Mouse (Mus musculus) C2C12 (cell line): ENCODE results near the gene Retnlg. TPM values are rescaled to one million over a fixed set of nuclear protein-coding genes. Genes with fewer than 3 reads are reported as not detected.

ENCODE experiments used
- H3K27me3 ChIP-seq: one replicate; pipeline ENCODE4 v1.6.1; 2011; ENCODE audit not compliant: control insufficient read depth, insufficient read depth, insufficient read length
- H3K36me3 ChIP-seq: one replicate; pipeline ENCODE4 v1.6.1; 2011; ENCODE audit not compliant: control insufficient read depth, insufficient read depth
- H3K4me3 ChIP-seq: one replicate; pipeline ENCODE4 v1.5.1; 2011; ENCODE audit warnings: mild to moderate bottlenecking, control low read depth; ENCODE audit not compliant: poor library complexity, insufficient read depth, severe bottlenecking
- H3K79me2 ChIP-seq: one replicate; pipeline ENCODE4 v1.6.1; 2011; ENCODE audit not compliant: control insufficient read depth, insufficient read depth
- H3K79me3 ChIP-seq: one replicate; pipeline ENCODE4 v1.6.1; 2011; ENCODE audit warnings: low read depth, control low read depth
- H3ac ChIP-seq: one replicate; pipeline ENCODE3; 2011; ENCODE audit warnings: low read depth; ENCODE audit not compliant: control insufficient read depth, insufficient read length
- CEBPB ChIP-seq: IDR thresholded peaks from one replicate; pipeline ENCODE4 v1.6.1; 2011; ENCODE audit warnings: low read depth, mild to moderate bottlenecking, control low read depth, moderate library complexity
- CTCF ChIP-seq: IDR thresholded peaks from one replicate; pipeline ENCODE4 v1.5.1; 2011; ENCODE audit not compliant: control insufficient read depth, insufficient read depth, insufficient read length
- FOSL1 ChIP-seq: IDR thresholded peaks from one replicate; pipeline ENCODE4 v1.8.0; 2011; ENCODE audit warnings: mild to moderate bottlenecking, low read length; ENCODE audit not compliant: poor library complexity, insufficient read depth, severe bottlenecking
- MAX ChIP-seq: IDR thresholded peaks from one replicate; pipeline ENCODE4 v1.6.1; 2011; ENCODE audit warnings: mild to moderate bottlenecking, control low read depth
- MYOD1 ChIP-seq: IDR thresholded peaks from one replicate; pipeline ENCODE4 v1.6.1; 2011; ENCODE audit warnings: low read depth; ENCODE audit not compliant: control insufficient read depth, insufficient read length
- MYOG ChIP-seq: IDR thresholded peaks from one replicate; pipeline ENCODE4 v1.6.1; 2011; ENCODE audit not compliant: control insufficient read depth, insufficient read length; ENCODE audit errors: extremely low read depth
- USF1 ChIP-seq: IDR thresholded peaks from one replicate; pipeline ENCODE4 v1.6.1; 2011; ENCODE audit warnings: low read depth, mild to moderate bottlenecking, control low read depth, moderate library complexity
- polyA plus RNA-seq: library from polyadenylated mRNA; unstranded; fragments of >200 nt; fragmentation: generic; extraction: Trizol; gene quantifications from one replicate; pipeline ENCODE4 v1.2.1, GENCODE M21; 2012; ENCODE audit warnings: missing spikeins

The Retnlg gene
- polyA plus RNA-seq, 1 experiment = not detected

GRCm38 (mm10) chr16:48871754-48872153, 667 bp upstream of the Retnlg start:
- TF ChIP-seq FOSL1 = no peak
- no peak for TF ChIP-seq CEBPB
- no peak for TF ChIP-seq MAX
- Histone ChIP-seq H3ac (no peak overlapping the region), H3K4me3 (no peak overlapping the region), H3K36me3 (no peaks in the 10 kb centered on the region), H3K27me3 (no peaks in the 10 kb centered on the region), H3K79me3 (no peaks in the 10 kb centered on the region), H3K79me2 (no peaks in the 10 kb centered on the region)

DNA sequence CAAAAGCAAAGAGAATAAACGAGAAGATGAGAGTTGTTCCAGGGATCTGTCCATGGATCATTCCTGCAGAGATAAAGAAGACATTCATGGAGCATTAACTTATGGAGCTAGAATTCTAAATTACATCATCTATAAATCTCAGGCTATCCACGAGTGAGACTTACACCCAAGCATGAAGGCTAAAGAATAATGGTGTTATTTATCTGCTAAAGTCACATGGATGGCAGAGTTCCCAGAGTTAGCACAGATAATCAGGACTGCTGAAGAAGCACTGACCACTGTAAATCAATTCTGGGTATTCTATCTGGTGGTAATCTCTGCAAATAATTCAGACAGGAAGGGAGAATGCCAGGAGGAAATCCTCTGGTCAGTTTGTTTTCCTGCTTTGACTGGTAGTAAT, 18.3 kb downstream of the Retnlg start:
- TF ChIP-seq CEBPB (no peak), CTCF (no peak), MYOD1 (no peak), FOSL1 (no peak), MYOG (no peak), USF1 (no peak), MAX (no peak)
- no peaks in the 10 kb centered on the region for H3K27me3 ChIP-seq
- H3K36me3 ChIP-seq = no peaks in the 10 kb centered on the region
- no peaks in the 10 kb centered on the region for H3K79me2 ChIP-seq
- no peaks in the 10 kb centered on the region for H3K79me3 ChIP-seq
- no peak overlapping the region for H3K4me3 ChIP-seq
- H3ac ChIP-seq = no peak overlapping the region

DNA sequence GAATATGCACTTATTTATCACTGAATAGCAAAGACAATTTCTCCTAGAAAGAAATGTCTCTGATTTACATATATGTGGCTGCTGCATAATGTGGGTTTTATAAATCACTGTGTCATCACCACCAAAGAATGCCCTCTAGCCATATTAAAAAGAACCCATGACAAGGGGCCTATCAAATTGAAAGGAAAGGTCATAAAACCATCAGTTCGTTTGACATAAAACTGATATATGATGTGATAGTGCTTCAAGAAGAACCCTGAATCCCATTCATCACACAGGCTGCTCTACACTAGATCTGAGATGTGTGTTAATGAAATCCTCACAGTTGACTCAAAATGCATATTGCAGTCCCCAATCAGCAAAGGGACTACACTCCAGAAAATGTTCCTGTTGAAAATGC, 27.4 kb downstream of the Retnlg start:
- Histone ChIP-seq H3K79me3 (no peaks in the 10 kb centered on the region), H3K79me2 (no peaks in the 10 kb centered on the region), H3K27me3 (no peaks in the 10 kb centered on the region), H3ac (no peak overlapping the region), H3K4me3 (no peak overlapping the region), H3K36me3 (no peaks in the 10 kb centered on the region)
- TF ChIP-seq MYOD1 (no peak), CTCF (no peak), MAX (no peak), FOSL1 (no peak), CEBPB (no peak), USF1 (no peak), MYOG (no peak)

DNA sequence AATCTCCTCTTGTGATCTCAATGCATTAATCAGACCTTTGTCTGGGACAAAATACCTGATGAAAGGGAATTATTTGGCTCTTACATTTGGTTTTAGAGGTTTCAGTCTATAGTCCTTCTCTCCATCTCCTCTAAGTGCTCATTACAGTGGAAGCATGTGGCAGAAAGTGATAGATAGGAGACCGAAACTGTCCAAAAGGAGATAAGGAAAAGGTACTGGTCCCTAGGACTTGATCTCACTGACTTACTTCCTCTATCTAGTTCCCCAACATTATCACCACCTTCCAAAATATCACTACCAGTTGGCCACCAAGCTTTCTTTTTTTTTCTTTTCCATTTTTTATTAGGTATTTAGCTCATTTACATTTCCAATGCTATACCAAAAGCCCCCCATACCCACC, 38.8 kb downstream of the Retnlg start:
- TF ChIP-seq CTCF = no peak
- TF ChIP-seq MYOG = no peak
- TF ChIP-seq MAX = no peak
- no peak for TF ChIP-seq CEBPB
- no peak for TF ChIP-seq FOSL1
- TF ChIP-seq MYOD1 = no peak
- TF ChIP-seq USF1 = no peak
- no peak overlapping the region for H3ac ChIP-seq

GRCm38 (mm10) chr16:48913206-48913605, 40.8 kb downstream of the Retnlg start:
- Histone ChIP-seq H3K36me3 (no peaks in the 10 kb centered on the region), H3K79me3 (no peaks in the 10 kb centered on the region), H3K79me2 (no peaks in the 10 kb centered on the region), H3ac (no peak overlapping the region), H3K4me3 (no peak overlapping the region), H3K27me3 (no peaks in the 10 kb centered on the region)
- TF ChIP-seq CTCF = no peak
- TF ChIP-seq MAX = no peak
- TF ChIP-seq MYOG = no peak
- TF ChIP-seq CEBPB = peak; percentile 57
- TF ChIP-seq FOSL1 = peak; percentile 12

More for the DNA sequence above, 38.8 kb downstream of the Retnlg start:
- Histone ChIP-seq H3K36me3 (no peaks in the 10 kb centered on the region), H3K79me2 (no peaks in the 10 kb centered on the region), H3K4me3 (no peak overlapping the region), H3K79me3 (no peaks in the 10 kb centered on the region), H3K27me3 (no peaks in the 10 kb centered on the region)

- H3K79me3 ChIP-seq = no peaks in the 10 kb centered on the region
- H3K27me3 ChIP-seq = no peaks in the 10 kb centered on the region
- peaks cover 35% of the 10 kb centered on the region for H3K36me3 ChIP-seq
- TF ChIP-seq MAX (no peak), MYOG (no peak), FOSL1 (no peak), MYOD1 (no peak), CTCF (no peak), USF1 (no peak), CEBPB (no peak)
- H3K4me3 ChIP-seq = no peak overlapping the region
- no peak overlapping the region for H3ac ChIP-seq
- H3K79me2 ChIP-seq = no peaks in the 10 kb centered on the region
These were observed 51.3 kb downstream of the Retnlg start for GRCm38 (mm10) chr16:48923724-48924123.

Other genes starting within 250 kb of the Retnlg start
- gene Trat1, start 100.6 kb upstream of the Retnlg start, polyA plus RNA-seq = not detected
- not detected for gene Retnlb, start 55.8 kb upstream of the Retnlg start, polyA plus RNA-seq
- gene Retnla, start 30.1 kb upstream of the Retnlg start, polyA plus RNA-seq = not detected
- gene Dzip3, start 121.5 kb downstream of the Retnlg start, polyA plus RNA-seq = 3.3 TPM
- 12.6 TPM for gene Cip2a, start 121.6 kb downstream of the Retnlg start, polyA plus RNA-seq
- not detected for gene Myh15, start 184.9 kb downstream of the Retnlg start, polyA plus RNA-seq